Mouse (Mus musculus) forebrain, postnatal 0 days (tissue): ENCODE results near the gene Cdh12. TPM values are rescaled to one million over a fixed set of nuclear protein-coding genes. Genes with fewer than 3 reads are reported as not detected.
A peak's percentile ranks its signal among the peaks of the same experiment; 100 is the strongest.
"Not testable (repeated sequence)": the region's sequence is repeated elsewhere in the genome, so short reads cannot be mapped to it uniquely, and the experiment has no call there.

Source experiments
- ATAC-seq: fragments of 200-750 bp; cut with Nextera tagmentation; 2 replicates; pipeline ENCODE4 v1.8.0; 2017; ENCODE audit warnings: mild to moderate bottlenecking, moderate library complexity
- DNase-seq: peaks from one replicate; pipeline ENCODE4 v3.0.0-alpha.2; 2015
- H3K27ac ChIP-seq: fragments of 300-500 bp; sonication (generic); 2 replicates; pipeline ENCODE4 v1.5.1; 2014; ENCODE audit warnings: low read depth, mild to moderate bottlenecking, antibody characterized with exemption, low read length, moderate library complexity, mixed read lengths
- H3K27me3 ChIP-seq: fragments of 300-500 bp; sonication (generic); 2 replicates; pipeline ENCODE4 v1.6.1; 2014; ENCODE audit warnings: mild to moderate bottlenecking, low read length, mixed read lengths; ENCODE audit not compliant: insufficient read depth
- H3K36me3 ChIP-seq: fragments of 300-500 bp; sonication (generic); 2 replicates; pipeline ENCODE4 v1.6.1; 2014; ENCODE audit warnings: mild to moderate bottlenecking, moderate library complexity; ENCODE audit not compliant: insufficient read depth
- H3K4me1 ChIP-seq: fragments of 300-500 bp; sonication (generic); 2 replicates; pipeline ENCODE4 v1.6.1; 2014; ENCODE audit warnings: antibody characterized with exemption; ENCODE audit not compliant: insufficient read depth
- H3K4me2 ChIP-seq: fragments of 300-500 bp; sonication (generic); 2 replicates; pipeline ENCODE4 v1.6.1; 2014; ENCODE audit warnings: low read depth, mild to moderate bottlenecking, moderate library complexity
- H3K4me3 ChIP-seq: fragments of 300-500 bp; sonication (generic); 2 replicates; pipeline ENCODE4 v1.5.1; 2014; ENCODE audit warnings: low read depth, low read length, mixed read lengths
- H3K9ac ChIP-seq: fragments of 300-500 bp; sonication (generic); 2 replicates; pipeline ENCODE4 v1.6.1; 2014; ENCODE audit warnings: mild to moderate bottlenecking
- H3K9me3 ChIP-seq: fragments of 300-500 bp; sonication (generic); 2 replicates; pipeline ENCODE4 v1.6.1; 2016; ENCODE audit warnings: low read length
- CTCF ChIP-seq: sonication (generic); IDR thresholded peaks from 2 replicates; pipeline ENCODE4 v1.5.1; 2016; ENCODE audit warnings: antibody characterized with exemption, control low read depth, low read depth
- WGBS: fragments of 180-500 bp; shearing (Covaris S2); extraction: QIAGEN DNeasy Blood & Tissue Kit; methylation state at CpG from one replicate; pipeline ENCODE4 v1.1.7; 2014; 5-methylcytosine and 5-hydroxymethylcytosine counted together
- polyA plus RNA-seq: library from polyadenylated mRNA; unstranded; fragments of >200 nt; fragmentation: Nextera tagmentation; extraction: Ambion mirVana; gene quantifications from 2 replicates; pipeline ENCODE4 v1.2.1, GENCODE M21; 2015
- total RNA-seq: library from RNA; depleted of rRNA; stranded (reverse); fragments of >200 nt; gene quantifications from 2 replicates; pipeline ENCODE4 v1.2.3, GENCODE M21; 2014

Gene Cdh12
- total and polyA plus RNA-seq, 2 experiments from 2014 or later, result 9.0 to 13.8 TPM

DNA sequence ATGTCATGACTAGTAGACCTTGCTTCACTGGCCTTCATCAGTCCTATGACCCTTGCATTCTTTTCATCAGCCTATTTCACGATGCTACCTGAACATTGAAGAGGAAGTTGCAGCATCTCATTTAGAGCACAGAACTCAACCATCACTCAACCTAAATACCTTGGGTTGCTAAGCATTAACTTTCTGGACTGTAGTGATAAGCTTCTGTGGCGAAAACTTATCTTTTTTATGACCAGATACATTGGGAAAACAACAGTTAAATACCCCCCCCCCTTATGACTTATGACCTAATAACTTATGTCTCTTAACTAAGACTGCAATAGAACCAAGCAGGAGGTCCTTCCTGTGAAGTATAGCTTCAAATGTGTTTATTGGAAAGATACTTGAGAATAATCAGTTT, 620.2 kb downstream of the Cdh12 start:
- ATAC-seq, result no peak
- Histone ChIP-seq H3K4me1 (no peaks in the 10 kb centered on the region), H3K27ac (no peak overlapping the region), H3K9me3 (no peaks in the 10 kb centered on the region), H3K4me2 (no peak overlapping the region), H3K9ac (no peak overlapping the region), H3K4me3 (no peak overlapping the region), H3K36me3 (no peaks in the 10 kb centered on the region), H3K27me3 (no peaks in the 10 kb centered on the region)
- whole genome bisulfite sequencing, result 92% methylated on average over 2 of the region's 2 CpGs
- DNase-seq, result no peak
- TF ChIP-seq CTCF, result no peak

DNA sequence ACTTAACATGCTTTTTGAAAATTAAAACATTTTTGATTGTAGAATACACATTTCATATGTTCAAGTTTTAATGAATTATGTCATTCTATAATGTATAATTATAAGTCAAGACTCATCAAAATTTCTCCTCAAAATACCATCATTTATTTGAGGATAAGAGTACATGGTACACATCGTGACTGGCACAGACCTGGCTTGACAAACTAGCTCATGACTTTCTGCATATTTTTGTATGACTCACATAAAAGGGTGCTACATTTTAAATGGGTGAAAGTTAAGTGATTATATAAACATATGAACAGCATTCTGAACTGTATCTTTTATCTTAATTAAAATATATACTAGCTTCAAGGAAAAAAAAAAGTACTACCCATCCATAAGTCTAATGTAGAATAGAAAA, 643.8 kb downstream of the Cdh12 start:
- DNase-seq (no peak), ATAC-seq (no peak)
- no peaks in the 10 kb centered on the region for H3K36me3 ChIP-seq
- H3K27ac ChIP-seq, result no peak overlapping the region
- H3K4me1 ChIP-seq, result no peaks in the 10 kb centered on the region
- H3K9me3 ChIP-seq, result no peaks in the 10 kb centered on the region
- WGBS, result 88% methylated on average over 1 of the region's 1 CpGs
- H3K9ac ChIP-seq, result no peak overlapping the region
- H3K4me3 ChIP-seq, result no peak overlapping the region
- no peak for TF ChIP-seq CTCF
- H3K4me2 ChIP-seq, result no peak overlapping the region
- no peaks in the 10 kb centered on the region for H3K27me3 ChIP-seq

DNA sequence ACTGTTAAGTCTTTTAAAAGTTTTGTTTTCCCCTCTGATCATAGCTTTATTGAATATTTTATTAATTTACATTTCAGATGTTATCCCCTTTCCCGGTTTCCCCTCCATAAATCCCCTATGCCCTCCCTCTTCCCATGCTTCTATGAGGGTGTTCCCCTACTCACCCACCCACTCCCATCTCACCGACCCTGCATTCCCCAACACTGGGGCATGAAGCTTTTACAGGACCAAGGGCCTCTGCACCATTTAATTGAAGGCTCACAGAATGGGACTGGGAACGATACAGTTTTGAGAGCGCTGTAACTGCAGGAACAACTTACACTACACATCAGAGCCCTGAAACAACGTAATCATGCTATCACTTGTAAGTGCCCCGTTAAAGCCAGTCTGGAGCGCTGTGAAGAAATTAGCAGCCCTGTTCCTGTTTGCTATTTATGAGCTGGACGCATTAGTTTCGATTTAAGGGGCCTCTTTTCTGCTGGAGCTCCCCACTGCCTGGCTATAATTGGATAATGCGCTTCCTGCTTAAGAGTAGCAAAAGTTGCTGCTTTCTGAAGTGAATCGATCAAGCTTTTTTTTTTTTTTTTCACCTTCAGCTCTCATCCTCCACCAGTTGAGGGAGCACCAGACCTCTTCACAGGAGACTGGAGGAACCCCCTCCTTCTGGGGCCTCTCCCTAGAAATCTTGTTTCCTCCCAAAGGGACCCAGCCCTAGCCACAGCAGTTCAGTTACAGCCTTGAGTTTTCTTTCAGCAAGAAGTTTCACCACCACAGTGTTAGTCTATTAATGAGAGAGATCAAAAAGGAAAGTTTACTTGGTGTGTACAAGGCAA, 660.2 kb downstream of the Cdh12 start:
- H3K36me3 ChIP-seq, result no peaks in the 10 kb centered on the region
- H3K27me3 ChIP-seq, result no peaks in the 10 kb centered on the region
- DNase-seq (peak; percentile 58), ATAC-seq (peak; percentile 78)
- peak overlapping the region; percentile 19 for H3K4me3 ChIP-seq
- peak overlapping the region; percentile 64 for H3K4me2 ChIP-seq
- TF ChIP-seq CTCF, result peak; percentile 47
- WGBS, result 8% methylated on average over 11 of the region's 11 CpGs
- H3K9ac ChIP-seq, result peak overlapping the region; percentile 22; the same call in 1 of the 2 replicates
- no peaks in the 10 kb centered on the region for H3K9me3 ChIP-seq
- H3K27ac ChIP-seq, result no peak overlapping the region
- no peaks in the 10 kb centered on the region for H3K4me1 ChIP-seq

DNA sequence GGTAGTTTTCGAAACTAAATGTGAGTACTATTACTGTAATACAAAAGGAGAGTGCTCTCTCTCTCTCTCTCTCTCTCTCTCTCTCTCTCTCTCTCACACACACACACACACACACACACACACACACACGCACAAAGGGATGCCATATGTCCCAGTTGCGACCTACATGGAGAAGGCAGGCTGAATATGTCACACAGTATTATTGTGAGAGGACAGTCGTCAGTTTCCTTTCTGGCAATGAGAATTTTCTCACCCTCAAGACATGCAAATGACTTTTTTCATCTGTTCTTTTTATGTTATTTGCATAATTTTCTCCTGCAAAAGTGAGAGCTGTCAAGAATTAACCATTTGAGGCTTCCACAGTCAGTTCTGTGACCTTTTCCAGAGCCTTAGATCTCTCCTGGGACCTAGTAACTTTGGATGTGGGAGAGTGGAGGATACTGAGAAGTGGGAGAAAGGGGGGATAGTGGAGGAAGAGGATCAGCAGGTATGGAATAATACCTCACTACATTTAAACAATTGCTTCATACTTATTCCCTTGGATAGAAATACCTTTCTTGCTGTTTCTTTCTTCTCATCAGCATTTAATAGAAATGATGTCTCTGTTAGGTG, 660.9 kb downstream of the Cdh12 start:
- H3K9me3 ChIP-seq, result 0 out of 2 replicates have a peak, but pooled peaks cover 4% of the 10 kb centered on the region
- no peak overlapping the region for H3K27ac ChIP-seq
- H3K4me1 ChIP-seq, result no peaks in the 10 kb centered on the region
- H3K4me3 ChIP-seq, result peak overlapping the region; percentile 50
- H3K36me3 ChIP-seq, result no peaks in the 10 kb centered on the region
- ATAC-seq, result peak; percentile 73
- WGBS, result 30% methylated on average over 4 of the region's 4 CpGs
- H3K4me2 ChIP-seq, result peak overlapping the region; percentile 64
- H3K27me3 ChIP-seq, result no peaks in the 10 kb centered on the region
- TF ChIP-seq CTCF, result no peak
- H3K9ac ChIP-seq, result no peak overlapping the region
- no peak for DNase-seq

DNA sequence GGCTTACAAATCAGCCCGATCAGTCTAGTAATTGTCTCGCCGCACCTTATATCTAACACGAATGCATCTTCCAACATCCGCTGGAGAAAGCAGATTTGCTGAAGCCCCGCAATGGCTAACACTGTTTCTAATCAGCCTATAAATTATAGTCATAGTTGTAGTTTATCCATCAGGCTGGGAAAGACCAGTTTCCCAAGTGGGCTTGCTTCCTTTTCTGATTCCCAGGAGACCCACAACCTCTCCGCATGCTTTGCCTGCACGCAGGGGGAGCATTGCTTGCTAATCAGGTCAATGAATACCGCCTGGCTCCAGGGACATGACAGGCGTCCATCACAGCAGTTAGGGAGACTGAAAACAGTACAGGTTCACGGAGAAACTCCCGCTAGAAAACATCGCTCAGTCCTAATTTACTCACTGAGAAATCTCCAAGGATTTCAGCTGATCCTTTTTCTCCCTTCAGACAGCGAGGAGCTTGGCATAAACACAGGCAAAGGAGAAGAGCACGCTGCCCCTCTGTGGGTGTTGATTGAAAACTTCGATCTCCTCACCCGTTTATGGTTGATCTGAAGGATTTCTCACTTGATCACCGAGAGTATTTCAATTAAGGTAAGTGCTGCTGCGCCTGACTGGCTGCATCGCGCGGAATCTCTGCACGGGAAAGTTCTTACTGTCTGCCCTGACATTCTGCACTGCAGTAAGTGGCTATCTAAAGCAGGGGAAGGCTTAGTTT, 662.0 kb downstream of the Cdh12 start:
- Histone ChIP-seq H3K4me2 (peak overlapping the region; percentile 64), H3K4me1 (no peaks in the 10 kb centered on the region), H3K9ac (peak overlapping the region; percentile 64), H3K9me3 (0 out of 2 replicates have a peak, but pooled peaks cover 4% of the 10 kb centered on the region), H3K27me3 (no peaks in the 10 kb centered on the region), H3K4me3 (peak overlapping the region; percentile 50), H3K27ac (peak overlapping the region; percentile 66), H3K36me3 (no peaks in the 10 kb centered on the region)
- peak; percentile 58 for ATAC-seq
- 0 out of 2 replicates have a peak, but pooled peaks have one; percentile 4 for TF ChIP-seq CTCF
- peak; percentile 66 for DNase-seq
- 9% methylated on average over 23 of the region's 23 CpGs for WGBS

DNA sequence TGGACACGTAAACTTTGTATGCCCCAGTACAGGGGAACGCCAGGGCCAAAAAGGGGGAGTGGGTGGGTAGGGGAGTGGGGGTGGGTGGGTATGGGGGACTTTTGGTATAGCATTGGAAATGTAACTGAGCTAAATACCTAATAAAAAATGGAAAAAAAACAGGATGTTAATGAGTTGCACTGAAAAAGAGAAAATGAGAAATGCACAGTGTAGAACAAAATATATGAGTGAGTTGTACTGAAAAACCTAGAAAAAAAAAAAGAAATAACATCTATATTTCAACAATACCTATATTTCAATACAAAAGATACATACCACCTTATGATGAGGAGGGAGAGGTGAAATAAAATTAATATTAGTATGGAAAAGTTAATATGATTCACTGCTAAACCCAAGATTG, 665.7 kb downstream of the Cdh12 start:
- H3K27me3 ChIP-seq, ATAC-seq, H3K4me1 ChIP-seq, H3K4me3 ChIP-seq, DNase-seq, H3K4me2 ChIP-seq, H3K36me3 ChIP-seq, H3K9ac ChIP-seq, H3K9me3 ChIP-seq, H3K27ac ChIP-seq: not testable (repeated sequence)
- WGBS, result no CpG with 5 or more reads among the region's 2 CpGs

DNA sequence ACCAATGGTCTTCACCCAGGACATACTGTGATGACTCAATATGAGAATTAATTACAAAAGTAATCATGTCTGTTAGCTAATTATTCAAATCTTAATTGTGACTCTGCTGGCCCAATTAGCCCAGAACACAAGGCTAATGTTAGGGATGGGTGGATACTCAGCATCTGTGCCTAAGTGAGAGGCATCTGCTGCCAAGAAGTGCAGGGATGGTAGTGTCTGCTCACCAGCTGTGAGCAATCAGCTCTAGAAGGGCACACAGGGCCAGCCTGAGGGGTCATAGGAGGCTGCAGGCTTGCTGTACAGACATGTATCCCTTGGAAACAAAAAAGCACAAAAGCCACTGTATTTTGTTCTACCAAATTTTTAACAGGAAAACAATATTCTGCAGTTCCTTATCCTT, 681.6 kb downstream of the Cdh12 start:
- Histone ChIP-seq H3K4me2 (no peak overlapping the region), H3K27me3 (no peaks in the 10 kb centered on the region), H3K36me3 (no peaks in the 10 kb centered on the region), H3K4me1 (no peaks in the 10 kb centered on the region), H3K4me3 (no peak overlapping the region), H3K27ac (no peak overlapping the region), H3K9ac (no peak overlapping the region), H3K9me3 (no peaks in the 10 kb centered on the region)
- DNase-seq (peak; percentile 17), ATAC-seq (peak; percentile 74)
- no peak for TF ChIP-seq CTCF
